Mouse (Mus musculus): ENCODE results near the gene Rpsa. TPM values are rescaled to one million over a fixed set of nuclear protein-coding genes. Genes with fewer than 3 reads are reported as not detected.

Gene Rpsa
- polyA plus RNA-seq, 1 experiment = 2,302 TPM

GRCm38 (mm10) chr9:120151152-120151551 lies 23.7 kb downstream of the Rpsa start:
- no peak for DNase-seq (ENCODE audit: low read depth, low spot score)
- 67% methylated on average over 5 of the region's 5 CpGs for WGBS

- DNase-seq (ENCODE audit: low read depth, low spot score) = no peak
These were observed 24.5 kb downstream of the Rpsa start for GRCm38 (mm10) chr9:120151906-120152399.

GRCm38 (mm10) chr9:120158047-120158446 lies 30.6 kb downstream of the Rpsa start:
- WGBS = 16% methylated on average over 4 of the region's 4 CpGs
- DNase-seq (ENCODE audit: low read depth, low spot score) = no peak

More at GRCm38 (mm10) chr9:120151906-120152399, 24.5 kb downstream of the Rpsa start:
- 69% methylated on average over 12 of the region's 12 CpGs for WGBS

GRCm38 (mm10) chr9:120163862-120164261 lies 36.4 kb downstream of the Rpsa start:
- WGBS = 82% methylated on average over 16 of the region's 16 CpGs
- no peak for DNase-seq (ENCODE audit: low read depth, low spot score)

GRCm38 (mm10) chr9:120167826-120168225 lies 40.3 kb downstream of the Rpsa start:
- WGBS = 64% methylated on average over 11 of the region's 11 CpGs
- no peak for DNase-seq (ENCODE audit: low read depth, low spot score)

GRCm38 (mm10) chr9:120171295-120171694 lies 43.8 kb downstream of the Rpsa start:
- WGBS = 32% methylated on average over 5 of the region's 5 CpGs
- no peak for DNase-seq (ENCODE audit: low read depth, low spot score)

GRCm38 (mm10) chr9:120174436-120175137 lies 47.1 kb downstream of the Rpsa start:
- WGBS = 89% methylated on average over 18 of the region's 18 CpGs
- no peak for DNase-seq (ENCODE audit: low read depth, low spot score)

GRCm38 (mm10) chr9:120178813-120179212 lies 51.3 kb downstream of the Rpsa start:
- WGBS = 55% methylated on average over 10 of the region's 10 CpGs

More at GRCm38 (mm10) chr9:120178813-120179212, 51.3 kb downstream of the Rpsa start:
- no peak for DNase-seq (ENCODE audit: low read depth, low spot score)

Other genes starting within 250 kb of the Rpsa start
- gene Wdr48, start 232.8 kb upstream of the Rpsa start, polyA plus RNA-seq (2012; rRNA removed) = 16.3 and 33.4 TPM in 2 replicates
- 13.3 and 18.7 TPM in 2 replicates for gene Gorasp1, start 190.1 kb upstream of the Rpsa start, polyA plus RNA-seq (2012; rRNA removed)
- gene Ttc21a, start 190.1 kb upstream of the Rpsa start, polyA plus RNA-seq (2012; rRNA removed) = 0.02 and 0.05 TPM in 2 replicates
- 9.8 and 16.5 TPM in 2 replicates for gene Csrnp1, start 143.0 kb upstream of the Rpsa start, polyA plus RNA-seq (2012; rRNA removed)
- 0.02 and 0.07 TPM in 2 replicates for gene Xirp1, start 104.1 kb upstream of the Rpsa start, polyA plus RNA-seq (2012; rRNA removed)
- 6.1 and 11.3 TPM in 2 replicates for gene Cx3cr1, start 57.8 kb upstream of the Rpsa start, polyA plus RNA-seq (2012; rRNA removed)
- 0.20 and 0.47 TPM in 2 replicates for gene Ccr8, start 35.6 kb upstream of the Rpsa start, polyA plus RNA-seq (2012; rRNA removed)
- gene Slc25a38, start 17.3 kb upstream of the Rpsa start, polyA plus RNA-seq (2012; rRNA removed) = 22.9 and 25.9 TPM in 2 replicates
- gene Mobp, start 22.0 kb downstream of the Rpsa start, polyA plus RNA-seq (2012; rRNA removed) = not detected in 2 replicates
- gene Myrip, start 173.8 kb downstream of the Rpsa start, polyA plus RNA-seq (2012; rRNA removed) = 1.3 and 1.9 TPM in 2 replicates

Measured in large intestine, adult 2 months (tissue).